Mouse (Mus musculus) bone marrow, adult 2 months (tissue): ENCODE measurements around the gene Cltb.

ENCODE experiments used
- CTCF ChIP-seq: fragments of 200-500 bp; IDR thresholded peaks from 2 replicates; pipeline ENCODE4 v1.5.1; 2011; ENCODE audit warnings: low read length, control low read depth; ENCODE audit not compliant: control insufficient read depth, insufficient read depth
- POLR2A ChIP-seq: fragments of 200-500 bp; IDR thresholded peaks from 2 replicates; pipeline ENCODE4 v1.6.1; 2011; ENCODE audit warnings: low read depth, mild to moderate bottlenecking, control low read depth, low read length, borderline replicate concordance; ENCODE audit not compliant: control insufficient read depth

DNA sequence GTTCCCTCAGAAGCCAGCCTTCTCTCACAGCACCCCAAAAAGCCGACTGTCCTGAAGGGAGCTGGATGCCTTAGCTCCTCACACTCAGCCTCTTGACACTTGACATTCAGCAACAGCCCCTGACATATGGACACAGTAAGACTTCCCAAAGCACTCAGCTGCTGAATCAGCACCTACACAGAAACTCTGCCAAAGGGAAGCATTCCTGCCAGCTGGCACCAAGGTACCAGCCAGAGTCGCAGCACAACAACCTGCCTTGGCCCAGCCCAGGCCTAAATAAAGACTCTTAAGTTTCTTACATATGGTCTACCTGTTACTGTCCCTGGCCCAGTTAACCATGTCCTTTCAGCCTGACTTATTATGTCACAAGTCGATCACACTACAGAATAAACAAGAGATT is 54.3 kb downstream of the Cltb start:
- no peak for TF ChIP-seq CTCF
- TF ChIP-seq POLR2A, result no peak
